Mouse (Mus musculus) frontal cortex, postnatal 10 days (tissue): ENCODE measurements at regions not wholly inside any gene's neighbourhood (a gene's known extent, or its start where the extent isn't known, plus 50 kb on each side); places are given as distances from the start of the nearest gene placed in this dataset.
"Not testable (repeated sequence)": the region's sequence is repeated elsewhere in the genome, so short reads cannot be mapped to it uniquely, and the experiment has no call there.

ENCODE experiments used
- DNase-seq, 2 experiments: peaks; one replicate each; pipeline ENCODE4 v3.0.0; 2022; ENCODE audit warnings: low spot score in 2 of 2, mixed read lengths in 1 of 2

- DNase-seq: no peak
These were observed 163.8 kb upstream of the Hapln1 start for GRCm38 (mm10) chr13:89375526-89376474.

- DNase-seq: no peak
These were observed 161.2 kb upstream of the Hapln1 start for GRCm38 (mm10) chr13:89378365-89378764.

GRCm38 (mm10) chr13:89383619-89384190, 155.9 kb upstream of the Hapln1 start:
- not testable (repeated sequence) for DNase-seq

GRCm38 (mm10) chr13:89384598-89385145, 154.9 kb upstream of the Hapln1 start:
- DNase-seq: peak; percentile 16 to 35

GRCm38 (mm10) chr13:89387416-89387815, 152.2 kb upstream of the Hapln1 start:
- no peak for DNase-seq

GRCm38 (mm10) chr13:89389149-89389548, 150.4 kb upstream of the Hapln1 start:
- DNase-seq: no peak

- peak in 1 of 2 experiments; percentile 8 for DNase-seq
These were observed 144.8 kb upstream of the Hapln1 start for GRCm38 (mm10) chr13:89394717-89395344.

GRCm38 (mm10) chr13:89395851-89396250, 143.7 kb upstream of the Hapln1 start:
- DNase-seq: no peak

GRCm38 (mm10) chr13:89401084-89401671, 138.4 kb upstream of the Hapln1 start:
- DNase-seq: no peak

- no peak for DNase-seq
These were observed 129.1 kb upstream of the Hapln1 start for GRCm38 (mm10) chr13:89410504-89410903.

GRCm38 (mm10) chr13:89412768-89413487, 126.7 kb upstream of the Hapln1 start:
- DNase-seq: no peak

- DNase-seq: no peak
These were observed 120.8 kb upstream of the Hapln1 start for GRCm38 (mm10) chr13:89418804-89419203.

- DNase-seq: no peak
These were observed 117.8 kb upstream of the Hapln1 start for GRCm38 (mm10) chr13:89421833-89422232.

- DNase-seq: no peak
These were observed 116.1 kb upstream of the Hapln1 start for GRCm38 (mm10) chr13:89423491-89423890.

- DNase-seq: no peak
These were observed 111.1 kb upstream of the Hapln1 start for GRCm38 (mm10) chr13:89428272-89429071.

- DNase-seq: no peak
These were observed 94.7 kb upstream of the Hapln1 start for GRCm38 (mm10) chr13:89444847-89445246.

GRCm38 (mm10) chr13:89453819-89454218, 85.8 kb upstream of the Hapln1 start:
- no peak for DNase-seq

GRCm38 (mm10) chr13:89454249-89455018, 85.2 kb upstream of the Hapln1 start:
- DNase-seq: no peak

GRCm38 (mm10) chr13:89463746-89464145, 75.8 kb upstream of the Hapln1 start:
- DNase-seq: no peak
